Mouse (Mus musculus) heart, embryonic 15.5 days (tissue): ENCODE measurements at regions not wholly inside any gene's neighbourhood (a gene's known extent, or its start where the extent isn't known, plus 50 kb on each side); places are given as distances from the start of the nearest gene placed in this dataset.
A peak's percentile ranks its signal among the peaks of the same experiment; 100 is the strongest.

Experiments
- ATAC-seq: fragments of 200-750 bp; cut with Nextera tagmentation; replicated peaks from 2 replicates; pipeline ENCODE4 v1.8.0; 2017; ENCODE audit warnings: low read depth, moderate TSS enrichment; ENCODE audit not compliant: insufficient number of reproducible peaks, insufficient read depth, low FRiP score
- H3K27ac ChIP-seq: fragments of 300-500 bp; sonication (generic); 2 replicates; pipeline ENCODE4 v1.5.1; 2015; ENCODE audit warnings: mild to moderate bottlenecking, inconsistent platforms
- H3K27me3 ChIP-seq: fragments of 300-500 bp; sonication (generic); 2 replicates; pipeline ENCODE4 v1.6.1; 2015; ENCODE audit warnings: inconsistent platforms
- H3K36me3 ChIP-seq: fragments of 300-500 bp; sonication (generic); 2 replicates; pipeline ENCODE4 v1.6.1; 2015; ENCODE audit warnings: mild to moderate bottlenecking, inconsistent platforms
- H3K4me1 ChIP-seq: fragments of 300-500 bp; sonication (generic); replicated peaks from 2 replicates; pipeline ENCODE4 v1.6.1; 2015; ENCODE audit warnings: inconsistent platforms
- H3K4me2 ChIP-seq: fragments of 300-500 bp; sonication (generic); 2 replicates; pipeline ENCODE4 v1.6.1; 2015; ENCODE audit warnings: inconsistent platforms, mild to moderate bottlenecking, moderate library complexity
- H3K4me3 ChIP-seq: fragments of 300-500 bp; sonication (generic); 2 replicates; pipeline ENCODE4 v1.5.1; 2015; ENCODE audit warnings: mild to moderate bottlenecking, inconsistent platforms
- H3K9ac ChIP-seq: fragments of 300-500 bp; sonication (generic); 2 replicates; pipeline ENCODE4 v1.6.1; 2015; ENCODE audit warnings: mild to moderate bottlenecking, inconsistent platforms
- H3K9me3 ChIP-seq: fragments of 300-500 bp; sonication (generic); replicated peaks from 2 replicates; pipeline ENCODE4 v1.6.1; 2016; ENCODE audit warnings: inconsistent platforms
- WGBS: fragments of 180-500 bp; shearing (Covaris S2); methylation state at CpG from one replicate; pipeline ENCODE4 v1.1.7; 2015; ENCODE audit warnings: mixed read lengths; 5-methylcytosine and 5-hydroxymethylcytosine counted together

DNA sequence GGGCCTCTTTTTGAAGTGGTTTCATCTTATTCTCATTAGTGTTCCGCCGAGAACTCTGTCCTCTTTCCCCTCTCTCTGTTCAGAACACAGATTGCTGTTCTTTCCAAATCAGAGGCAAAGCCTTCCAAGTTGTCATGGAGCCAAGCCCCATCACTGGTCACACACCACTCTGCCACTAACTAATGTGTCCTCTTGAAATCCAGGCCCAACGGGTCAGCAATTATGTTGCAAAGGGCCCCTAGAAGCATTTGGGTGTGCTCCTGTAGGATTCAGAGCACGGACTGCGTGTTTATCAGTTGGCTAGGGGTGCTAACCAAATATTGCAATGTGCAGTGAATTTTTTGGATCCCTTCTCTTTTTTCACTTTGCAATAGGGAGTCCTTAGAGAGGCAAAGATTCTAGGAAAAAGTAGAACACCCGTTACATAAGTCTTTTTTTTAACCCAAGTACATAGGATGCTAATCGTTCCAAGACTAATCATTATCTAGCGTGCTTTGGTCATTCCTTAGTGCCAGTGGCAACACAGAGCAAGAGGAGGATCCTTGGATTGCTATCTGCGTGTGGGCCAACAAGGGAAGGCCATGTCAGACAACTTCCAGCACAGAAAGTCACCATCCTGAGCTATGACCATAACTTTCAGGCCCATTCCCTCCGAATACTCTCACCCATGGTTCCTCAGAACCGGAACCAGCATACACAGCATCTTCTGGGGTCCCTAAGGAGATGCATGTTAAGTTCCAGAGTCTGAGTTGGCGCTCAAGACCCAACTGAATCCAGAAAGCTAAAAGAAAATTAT is 99.8 kb upstream of the Cd180 start:
- no peaks in the 10 kb centered on the region for H3K36me3 ChIP-seq
- no peak for ATAC-seq
- no peak overlapping the region for H3K4me2 ChIP-seq
- H3K9me3 ChIP-seq, result no peaks in the 10 kb centered on the region
- no peaks in the 10 kb centered on the region for H3K27me3 ChIP-seq
- WGBS, result 72% methylated on average over 12 of the region's 12 CpGs
- peak overlapping the region; percentile 46 for H3K27ac ChIP-seq
- H3K9ac ChIP-seq, result no peak overlapping the region
- no peak overlapping the region for H3K4me3 ChIP-seq
- peaks cover 34% of the 10 kb centered on the region for H3K4me1 ChIP-seq

- no peak overlapping the region for H3K4me2 ChIP-seq
- H3K27me3 ChIP-seq, result no peaks in the 10 kb centered on the region
- no peaks in the 10 kb centered on the region for H3K36me3 ChIP-seq
- no peak for ATAC-seq
- H3K9ac ChIP-seq, result no peak overlapping the region
- no peak overlapping the region for H3K27ac ChIP-seq
- H3K4me1 ChIP-seq, result peaks cover 34% of the 10 kb centered on the region
- 87% methylated on average over 3 of the region's 3 CpGs for WGBS
- no peak overlapping the region for H3K4me3 ChIP-seq
- H3K9me3 ChIP-seq, result no peaks in the 10 kb centered on the region
Measured at GRCm38 (mm10) chr13:102594201-102594600, 99.2 kb upstream of the Cd180 start.

DNA sequence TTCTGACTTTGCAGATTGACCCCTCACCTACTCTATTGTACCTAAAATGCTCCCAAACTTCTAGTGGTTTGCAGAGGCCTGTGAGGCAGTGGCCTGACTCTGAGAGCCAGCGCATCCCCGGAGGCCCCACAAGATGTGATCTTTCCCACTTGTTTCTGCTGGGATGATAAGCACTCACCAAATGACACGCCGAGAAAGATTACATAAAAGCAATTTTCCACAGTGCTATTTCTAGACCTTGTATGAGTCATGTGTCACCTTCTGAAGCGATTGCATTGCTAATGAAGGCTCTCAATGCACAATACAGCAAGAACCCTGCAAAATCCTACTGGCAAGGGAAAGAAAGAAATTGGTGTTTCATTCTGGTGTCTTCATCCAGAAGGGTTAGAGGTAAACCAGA is 97.8 kb upstream of the Cd180 start:
- Histone ChIP-seq H3K27me3 (no peaks in the 10 kb centered on the region), H3K27ac (peak overlapping the region; percentile 72), H3K4me3 (no peak overlapping the region), H3K9me3 (no peaks in the 10 kb centered on the region), H3K4me1 (peaks cover 41% of the 10 kb centered on the region), H3K4me2 (no peak overlapping the region), H3K9ac (no peak overlapping the region), H3K36me3 (no peaks in the 10 kb centered on the region)
- WGBS, result 24% methylated on average over 5 of the region's 5 CpGs
- no peak for ATAC-seq

DNA sequence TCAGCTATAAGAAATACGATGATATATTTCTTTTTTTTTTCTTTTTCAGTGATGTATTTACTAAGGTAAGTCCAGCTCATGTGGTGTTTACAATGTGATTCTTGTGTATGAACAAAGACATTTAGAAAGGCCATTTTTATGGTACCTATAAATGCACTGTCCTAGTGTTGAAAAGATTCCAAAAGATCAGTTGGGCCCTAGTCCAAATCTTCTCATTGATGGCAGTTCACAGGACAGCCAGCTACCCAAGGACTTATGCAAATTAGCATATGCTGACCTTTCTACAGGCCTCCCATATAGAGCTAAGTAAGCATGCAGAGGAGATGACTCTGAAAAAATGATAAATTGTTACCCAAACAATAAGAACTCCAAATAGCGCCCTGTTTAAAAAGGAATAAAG is 97.3 kb upstream of the Cd180 start:
- no peaks in the 10 kb centered on the region for H3K36me3 ChIP-seq
- peaks cover 37% of the 10 kb centered on the region for H3K4me1 ChIP-seq
- WGBS, result 91% methylated on average over 2 of the region's 2 CpGs
- no peak overlapping the region for H3K4me3 ChIP-seq
- no peak for ATAC-seq
- no peaks in the 10 kb centered on the region for H3K9me3 ChIP-seq
- no peaks in the 10 kb centered on the region for H3K27me3 ChIP-seq
- H3K9ac ChIP-seq, result no peak overlapping the region
- no peak overlapping the region for H3K4me2 ChIP-seq
- peak overlapping the region; percentile 72 for H3K27ac ChIP-seq

GRCm38 (mm10) chr13:102598181-102598580 is 95.2 kb upstream of the Cd180 start:
- ATAC-seq, result no peak
- Histone ChIP-seq H3K4me1 (peaks cover 26% of the 10 kb centered on the region), H3K4me3 (no peak overlapping the region), H3K27me3 (no peaks in the 10 kb centered on the region), H3K36me3 (no peaks in the 10 kb centered on the region), H3K4me2 (no peak overlapping the region), H3K9me3 (no peaks in the 10 kb centered on the region), H3K9ac (no peak overlapping the region), H3K27ac (no peak overlapping the region)
- 62% methylated on average over 5 of the region's 5 CpGs for WGBS

GRCm38 (mm10) chr13:102599602-102600001 is 93.8 kb upstream of the Cd180 start:
- Histone ChIP-seq H3K4me1 (peaks cover 14% of the 10 kb centered on the region), H3K4me2 (no peak overlapping the region), H3K9me3 (no peaks in the 10 kb centered on the region), H3K9ac (no peak overlapping the region), H3K27ac (peak overlapping the region; percentile 66), H3K36me3 (no peaks in the 10 kb centered on the region), H3K27me3 (no peaks in the 10 kb centered on the region), H3K4me3 (no peak overlapping the region)
- 19% methylated on average over 3 of the region's 3 CpGs for WGBS
- peak; percentile 78 for ATAC-seq

DNA sequence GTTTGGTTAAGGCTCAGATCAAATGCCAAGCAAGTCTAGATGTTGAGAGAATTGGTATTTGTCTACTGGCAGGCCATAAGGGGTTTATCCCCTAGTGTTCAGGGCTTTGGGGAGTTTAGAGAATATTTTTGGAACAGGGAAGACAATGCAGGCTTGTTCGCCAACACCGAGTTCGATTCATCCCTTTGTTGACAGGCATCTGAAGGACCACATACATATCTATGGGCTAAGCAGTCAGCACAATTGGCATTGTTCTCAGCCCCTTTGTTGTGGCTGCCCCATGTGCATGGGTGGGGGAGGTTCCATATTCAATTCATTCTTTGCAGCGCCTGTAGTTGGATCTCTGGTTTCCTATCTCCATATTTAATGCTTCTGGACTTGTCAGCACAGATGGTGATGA is 93.3 kb upstream of the Cd180 start:
- Histone ChIP-seq H3K27ac (peak overlapping the region; percentile 66), H3K4me2 (no peak overlapping the region), H3K9ac (no peak overlapping the region), H3K4me1 (peaks cover 13% of the 10 kb centered on the region), H3K36me3 (no peaks in the 10 kb centered on the region), H3K9me3 (no peaks in the 10 kb centered on the region), H3K27me3 (no peaks in the 10 kb centered on the region), H3K4me3 (no peak overlapping the region)
- ATAC-seq, result 0 out of 2 replicates have a peak, but pooled peaks have one; percentile 27
- 20% methylated on average over 4 of the region's 4 CpGs for WGBS

GRCm38 (mm10) chr13:102624461-102624860 is 68.9 kb upstream of the Cd180 start:
- peaks cover 19% of the 10 kb centered on the region for H3K4me1 ChIP-seq
- H3K4me3 ChIP-seq, result no peak overlapping the region
- ATAC-seq, result no peak
- no peaks in the 10 kb centered on the region for H3K36me3 ChIP-seq
- H3K9me3 ChIP-seq, result no peaks in the 10 kb centered on the region
- H3K27me3 ChIP-seq, result no peaks in the 10 kb centered on the region
- H3K4me2 ChIP-seq, result no peak overlapping the region
- no peak overlapping the region for H3K9ac ChIP-seq
- peak overlapping the region; percentile 88 for H3K27ac ChIP-seq
- 88% methylated on average over 2 of the region's 2 CpGs for WGBS

DNA sequence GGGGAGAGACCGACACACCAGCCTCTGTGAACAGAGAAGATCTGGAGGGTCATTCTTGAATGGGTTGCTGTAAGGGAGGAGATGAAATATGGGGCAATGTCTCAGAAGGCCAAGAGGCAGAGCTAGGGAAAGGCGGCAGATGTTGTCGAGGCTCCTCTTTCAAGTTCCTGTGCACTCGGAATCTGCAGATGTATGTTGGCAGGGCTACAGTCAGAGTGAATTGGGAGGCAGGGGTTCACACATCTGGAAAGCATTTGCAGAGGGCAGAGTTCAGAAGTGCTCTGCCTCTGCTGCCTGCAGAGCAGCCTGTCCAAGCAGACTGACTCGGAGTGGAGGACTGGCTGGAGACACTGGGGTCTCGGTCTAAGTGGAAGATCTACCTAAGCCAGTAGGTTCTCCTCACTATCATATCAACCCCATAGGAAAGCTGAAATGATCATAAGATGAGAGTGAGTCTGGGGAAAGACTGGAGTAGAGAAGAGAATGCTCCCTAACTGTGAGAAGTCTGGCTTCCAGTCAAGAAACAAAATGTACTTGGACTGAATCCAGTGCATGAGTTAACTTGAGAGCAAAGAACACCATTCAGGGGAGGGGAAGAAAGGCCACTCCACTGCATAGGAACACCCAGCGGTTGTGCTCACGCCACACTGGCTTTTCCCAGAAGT is 68.1 kb upstream of the Cd180 start:
- H3K9me3 ChIP-seq, result no peaks in the 10 kb centered on the region
- ATAC-seq, result peak; percentile 90
- no peak overlapping the region for H3K4me2 ChIP-seq
- WGBS, result 35% methylated on average over 8 of the region's 8 CpGs
- peak overlapping the region; percentile 88 for H3K27ac ChIP-seq
- no peak overlapping the region for H3K4me3 ChIP-seq
- H3K9ac ChIP-seq, result no peak overlapping the region; the same call in 1 of the 2 replicates
- no peaks in the 10 kb centered on the region for H3K36me3 ChIP-seq
- no peaks in the 10 kb centered on the region for H3K27me3 ChIP-seq
- peaks cover 19% of the 10 kb centered on the region for H3K4me1 ChIP-seq

GRCm38 (mm10) chr13:102625836-102626340 is 67.5 kb upstream of the Cd180 start:
- H3K27me3 ChIP-seq, result no peaks in the 10 kb centered on the region
- H3K36me3 ChIP-seq, result no peaks in the 10 kb centered on the region
- H3K4me1 ChIP-seq, result peaks cover 19% of the 10 kb centered on the region
- no peaks in the 10 kb centered on the region for H3K9me3 ChIP-seq
- WGBS, result 65% methylated on average over 5 of the region's 5 CpGs
- H3K27ac ChIP-seq, result peak overlapping the region; percentile 88
- ATAC-seq, result no peak
- H3K4me3 ChIP-seq, result no peak overlapping the region
- H3K4me2 ChIP-seq, result no peak overlapping the region
- H3K9ac ChIP-seq, result no peak overlapping the region

DNA sequence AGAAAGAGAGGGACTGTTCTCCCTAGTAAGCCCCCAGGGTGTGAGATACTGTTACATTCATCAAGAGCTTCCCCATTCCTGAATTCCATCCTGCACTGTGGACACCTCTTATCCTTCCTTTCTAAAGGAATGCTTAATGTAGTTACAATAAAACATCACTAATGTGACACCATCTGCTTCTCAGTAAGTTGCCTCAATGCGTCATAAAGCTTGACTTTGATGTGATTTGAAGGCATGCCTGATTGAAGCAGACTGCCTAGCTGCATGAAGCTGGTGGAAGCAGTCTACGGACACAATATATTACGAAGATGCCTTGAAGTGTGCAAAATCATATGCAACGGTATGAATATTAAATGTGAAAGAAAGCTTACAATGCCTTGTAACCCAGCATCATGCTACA is 65.6 kb upstream of the Cd180 start:
- Histone ChIP-seq H3K4me3 (no peak overlapping the region), H3K9ac (no peak overlapping the region), H3K4me1 (peaks cover 19% of the 10 kb centered on the region), H3K9me3 (no peaks in the 10 kb centered on the region), H3K4me2 (no peak overlapping the region), H3K36me3 (no peaks in the 10 kb centered on the region), H3K27me3 (no peaks in the 10 kb centered on the region), H3K27ac (no peak overlapping the region)
- WGBS, result 85% methylated on average over 4 of the region's 4 CpGs
- ATAC-seq, result no peak
